In genomic region chr2:168955850-168956346, GRCm38 (mm10) we compare ENCODE assay signal across 8 mouse cellular contexts. TPM values are rescaled to one million over a fixed set of nuclear protein-coding genes. Genes with fewer than 3 reads are reported as not detected.
DNase-seq lines count a peak whose midpoint lies in the region; ATAC-seq and TF ChIP-seq lines count a peak whose summit lies in the region.

No protein-coding gene starts in this region.

- H3K9me3 ChIP-seq in forebrain, embryonic 10.5 days: no peaks in the 10 kb centered on the region
- H3K9me3 ChIP-seq in intestine, postnatal 0 days (ENCODE audit: control insufficient read depth): no peaks in the 10 kb centered on the region
- H3K9me3 ChIP-seq in midbrain, embryonic 13.5 days: no peaks in the 10 kb centered on the region

- peak overlapping the region; percentile 60 for H3K4me3 ChIP-seq in heart, adult 2 months
- H3K4me3 ChIP-seq in forebrain, embryonic 10.5 days: peak overlapping the region; percentile 70
- peak overlapping the region; percentile 73; the same call in 1 of the 2 replicates for H3K4me3 ChIP-seq in intestine, postnatal 0 days (ENCODE audit: low read depth, low read length)
- H3K4me3 ChIP-seq in midbrain, embryonic 13.5 days (replicated peaks): peak overlapping the region; percentile 88

- intact Hi-C loops in heart, adult 2 months (cut with DNase I): no loop called here

- peak; percentile 41 for ATAC-seq in intestine, postnatal 0 days
- no peak for ATAC-seq in midbrain, embryonic 13.5 days
- ATAC-seq in megakaryocyte-erythroid progenitor cell, adult 5-6 weeks (replicated peaks; ENCODE audit: low FRiP score, low TSS enrichment, poor library complexity, severe bottlenecking): no peak

- DNase-seq in heart, adult 2 months: peak in 1 of 2 experiments; percentile 19
- DNase-seq in heart, adult 11 months: no peak
- DNase-seq in ES-CJ7 (ENCODE audit: low read depth, low spot score): peak; percentile 97
- no peak for DNase-seq in forebrain, embryonic 10.5 days (ENCODE audit: extremely low spot score, low spot score)
- no peak for DNase-seq in layer of hippocampus, adult 9-10 months (ENCODE audit: low spot score)

- 37% methylated on average over 10 of the region's 10 CpGs for WGBS in heart, adult 2 months
- WGBS in forebrain, embryonic 10.5 days: 53% methylated on average over 10 of the region's 10 CpGs
- 40% methylated on average over 10 of the region's 10 CpGs for WGBS in intestine, postnatal 0 days
- 53% methylated on average over 10 of the region's 10 CpGs for WGBS in midbrain, embryonic 13.5 days

- H3K36me3 ChIP-seq in heart, adult 2 months (ENCODE audit: control insufficient read depth, insufficient read depth, low read length): no peaks in the 10 kb centered on the region; the same call in 1 of the 2 replicates
- peaks cover 18% of the 10 kb centered on the region for H3K36me3 ChIP-seq in forebrain, embryonic 10.5 days (replicated peaks)
- H3K36me3 ChIP-seq in intestine, postnatal 0 days (ENCODE audit: control insufficient read depth, insufficient read depth): peaks cover 7% of the 10 kb centered on the region; the same call in 1 of the 2 replicates
- H3K36me3 ChIP-seq in midbrain, embryonic 13.5 days: peaks cover 9% of the 10 kb centered on the region

- H3K27me3 ChIP-seq in heart, adult 2 months (ENCODE audit: control insufficient read depth, insufficient read depth, low read length): no peaks in the 10 kb centered on the region
- H3K27me3 ChIP-seq in forebrain, embryonic 10.5 days (ENCODE audit: poor library complexity, severe bottlenecking): no peaks in the 10 kb centered on the region
- H3K27me3 ChIP-seq in intestine, postnatal 0 days (replicated peaks; ENCODE audit: control insufficient read depth, insufficient read depth, low read length): no peaks in the 10 kb centered on the region
- H3K27me3 ChIP-seq in midbrain, embryonic 13.5 days: no peaks in the 10 kb centered on the region

- no peak for TF ChIP-seq CTCF in heart, adult 2 months (IDR thresholded peaks at IDR 0.05)
- no peak for TF ChIP-seq CTCF in intestine, postnatal 0 days (IDR thresholded peaks at IDR 0.05; ENCODE audit: low read depth)

- H3K79me2 ChIP-seq in heart, adult 2 months (replicated peaks; ENCODE audit: control insufficient read depth, insufficient read depth, low read length): peaks cover 2% of the 10 kb centered on the region; the same call in 1 of the 2 replicates

- no peak for TF ChIP-seq POLR2A in heart, adult 2 months (IDR thresholded peaks at IDR 0.05; ENCODE audit: insufficient read depth, low read depth, low read length)

- H3K4me2 ChIP-seq in intestine, postnatal 0 days (replicated peaks; ENCODE audit: low read depth): peak overlapping the region; percentile 95
- H3K4me2 ChIP-seq in midbrain, embryonic 13.5 days (replicated peaks): peak overlapping the region; percentile 97

- peak overlapping the region; percentile 89 for H3K27ac ChIP-seq in heart, adult 2 months
- H3K27ac ChIP-seq in forebrain, embryonic 10.5 days: peak overlapping the region; percentile 92
- peak overlapping the region; percentile 78; the same call in 1 of the 2 replicates for H3K27ac ChIP-seq in intestine, postnatal 0 days (ENCODE audit: low read depth, low read length)
- peak overlapping the region; percentile 83; the same call in 1 of the 2 replicates for H3K27ac ChIP-seq in midbrain, embryonic 13.5 days

- TF ChIP-seq EP300 in heart, adult 2 months (IDR thresholded peaks at IDR 0.05; ENCODE audit: insufficient read depth, low read depth, low read length): no peak

- H3K9ac ChIP-seq in heart, adult 2 months (ENCODE audit: low read depth, low read length): no peak overlapping the region
- no peak overlapping the region for H3K9ac ChIP-seq in intestine, postnatal 0 days (ENCODE audit: low read depth, low read length)
- H3K9ac ChIP-seq in midbrain, embryonic 13.5 days (replicated peaks): peak overlapping the region; percentile 89

- H3K4me1 ChIP-seq in heart, adult 2 months (ENCODE audit: control insufficient read depth, insufficient read depth, low read length): peaks cover 3% of the 10 kb centered on the region
- peaks cover 25% of the 10 kb centered on the region for H3K4me1 ChIP-seq in forebrain, embryonic 10.5 days
- 0 out of 2 replicates have a peak, but pooled peaks cover 4% of the 10 kb centered on the region for H3K4me1 ChIP-seq in intestine, postnatal 0 days (replicated peaks; ENCODE audit: control insufficient read depth, insufficient read depth, low read length)
- peaks cover 21% of the 10 kb centered on the region for H3K4me1 ChIP-seq in midbrain, embryonic 13.5 days (replicated peaks)

RNA-seq across cellular contexts. Expression of gene Zfp64, which starts 0.5 kb away (rescaled TPM):
- total RNA-seq in heart, adult 2 months (2021): 1 to 10 TPM; 6.6 to 7.8 TPM
- polyA plus RNA-seq in heart, adult 2 months (2012; rRNA removed): 10.1 and 10.5 TPM in 2 replicates
- 35.4 and 40.1 TPM in 2 replicates for polyA plus RNA-seq in forebrain, embryonic 10.5 days (2016; fragmentation: Nextera tagmentation; extraction: Ambion mirVana)
- 10.7 and 12.9 TPM in 2 replicates for polyA plus RNA-seq in intestine, postnatal 0 days (2015; fragmentation: Nextera tagmentation; extraction: Ambion mirVana)
- polyA plus RNA-seq in midbrain, embryonic 13.5 days (2015; fragmentation: Nextera tagmentation; extraction: Ambion mirVana): 41.6 and 42.0 TPM in 2 replicates
- 17.2 and 22.5 TPM in 2 replicates for total RNA-seq in megakaryocyte-erythroid progenitor cell, adult 5-6 weeks (2014; fragmentation: Nextera tagmentation)
- 31.3 and 35.5 TPM in 2 replicates for total RNA-seq in megakaryocyte-erythroid progenitor cell, adult 5-6 weeks (2017)
